Mouse (Mus musculus): ENCODE data around the gene Inafm1. TPM values are rescaled to one million over a fixed set of nuclear protein-coding genes. Genes with fewer than 3 reads are reported as not detected.
A peak's percentile ranks its signal among the peaks of the same experiment; 100 is the strongest.
"Not testable (repeated sequence)": the region's sequence is repeated elsewhere in the genome, so short reads cannot be mapped to it uniquely, and the experiment has no call there.

Inafm1 gene
- total RNA-seq, 2 experiments from 2014 or later = 13.7 to 15.0 TPM

DNA sequence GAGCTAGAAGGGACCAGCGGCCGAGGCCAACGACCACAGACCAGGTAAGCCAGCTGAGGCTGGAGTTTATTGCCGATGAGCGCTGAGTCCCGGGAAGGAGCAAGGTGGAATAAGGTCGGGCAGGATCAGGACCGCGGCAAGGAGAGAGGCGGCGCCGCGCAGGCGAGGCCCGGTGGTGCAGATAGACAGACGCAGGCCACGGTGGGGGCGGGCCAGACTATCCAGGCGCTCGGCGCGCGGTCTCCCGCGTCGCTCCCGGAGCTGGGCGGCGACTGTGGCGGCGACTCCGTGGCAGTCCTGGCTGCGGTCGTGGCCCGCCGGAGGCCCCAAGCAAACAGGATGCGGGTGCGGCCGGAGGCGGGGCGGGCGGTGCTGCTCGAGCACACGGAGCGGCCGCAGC lies 736 bp downstream of the Inafm1 start:
- intact Hi-C loops (cut with DNase I) = loop anchor here (10.0 kb wide), 1 partner anchor 328 kb away; the partner anchor contains the start of gene Nop53
- DNase-seq (ENCODE audit: low spot score) = peak; percentile 27

GRCm38 (mm10) chr7:16271139-16271538 lies 2.3 kb downstream of the Inafm1 start:
- intact Hi-C loops (cut with DNase I) = loop anchor here (10.0 kb wide), 1 partner anchor 326 kb away; the partner anchor contains the start of gene Nop53
- no peak for DNase-seq (ENCODE audit: low spot score)

- DNase-seq (ENCODE audit: low spot score); intact Hi-C loops (cut with DNase I): not testable (repeated sequence)
Observed at GRCm38 (mm10) chr7:16266593-16266992, 6.8 kb downstream of the Inafm1 start.

GRCm38 (mm10) chr7:16265856-16266255 lies 7.6 kb downstream of the Inafm1 start:
- intact Hi-C loops (cut with DNase I) = no loop called here
- no peak for DNase-seq (ENCODE audit: low spot score)

DNA sequence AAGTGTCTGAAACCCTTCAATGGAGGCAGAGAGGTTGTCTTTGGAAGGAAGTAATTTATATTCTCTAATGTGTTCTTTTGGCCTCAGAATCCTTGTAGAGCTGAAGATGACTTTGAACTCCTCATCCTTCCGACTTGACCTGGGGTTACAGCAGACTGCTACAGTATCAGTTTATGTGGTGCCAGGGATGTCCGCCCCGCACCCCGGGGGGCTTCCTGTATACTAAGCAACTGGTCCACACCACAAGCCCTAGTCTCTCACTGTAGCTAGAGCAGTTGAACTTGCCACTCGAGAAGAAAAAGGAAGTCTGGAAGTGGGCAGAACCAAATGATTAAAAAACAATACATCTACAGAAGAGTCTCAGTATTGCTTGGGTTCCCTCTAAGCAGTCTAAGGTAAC lies 9.6 kb downstream of the Inafm1 start:
- intact Hi-C loops (cut with DNase I) = loop anchor here (1.0 to 5.0 kb wide), 3 partner anchors 52 to 167 kb away; partner anchors contain the start of gene Napa
- no peak for DNase-seq (ENCODE audit: low spot score)

DNA sequence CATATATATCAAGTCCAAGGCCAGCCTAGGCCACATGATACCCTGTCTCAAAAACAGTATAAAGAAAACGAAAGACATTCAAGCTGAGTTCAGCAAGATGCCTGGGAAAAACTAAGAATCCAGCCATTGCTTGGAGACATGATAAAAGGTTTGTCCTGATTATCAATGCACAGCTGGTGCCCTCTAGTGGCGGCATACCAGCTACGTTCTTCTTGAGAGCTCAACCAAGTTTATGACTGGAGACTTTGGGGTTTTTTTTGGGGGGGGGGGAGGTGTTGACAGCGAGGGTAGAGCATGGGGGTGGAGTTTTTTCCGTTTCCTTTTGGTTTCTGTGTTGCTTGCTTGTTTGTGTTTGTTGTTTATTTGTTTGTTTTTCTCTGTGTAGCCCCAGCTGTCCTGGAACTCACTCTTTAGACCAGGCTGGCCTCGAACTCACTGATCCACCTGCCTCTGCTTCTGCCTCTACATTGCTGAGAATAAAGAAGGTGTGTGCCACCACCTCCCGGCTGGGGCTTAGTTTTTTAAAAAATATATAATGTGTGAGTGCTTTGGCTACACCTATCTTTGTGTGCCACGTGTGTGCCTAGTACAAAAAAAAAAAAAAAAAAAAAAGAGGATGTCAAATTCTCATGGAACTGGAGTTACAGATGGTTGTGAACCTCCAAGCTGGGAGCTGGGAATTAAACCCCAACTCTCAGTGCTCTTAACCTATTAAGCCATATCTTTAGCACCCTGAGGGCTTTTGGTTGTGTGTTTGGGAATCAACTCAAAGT lies 10.2 kb downstream of the Inafm1 start:
- DNase-seq (ENCODE audit: low spot score) = no peak
- intact Hi-C loops (cut with DNase I) = loop anchor here (1.0 to 5.0 kb wide), 3 partner anchors 51 to 166 kb away; partner anchors contain the start of gene Napa

GRCm38 (mm10) chr7:16261097-16261496 lies 12.3 kb downstream of the Inafm1 start:
- intact Hi-C loops (cut with DNase I) = loop anchor here (5.0 kb wide), 2 partner anchors 49 to 164 kb away; partner anchors contain the start of gene Napa
- no peak for DNase-seq (ENCODE audit: low spot score)

DNA sequence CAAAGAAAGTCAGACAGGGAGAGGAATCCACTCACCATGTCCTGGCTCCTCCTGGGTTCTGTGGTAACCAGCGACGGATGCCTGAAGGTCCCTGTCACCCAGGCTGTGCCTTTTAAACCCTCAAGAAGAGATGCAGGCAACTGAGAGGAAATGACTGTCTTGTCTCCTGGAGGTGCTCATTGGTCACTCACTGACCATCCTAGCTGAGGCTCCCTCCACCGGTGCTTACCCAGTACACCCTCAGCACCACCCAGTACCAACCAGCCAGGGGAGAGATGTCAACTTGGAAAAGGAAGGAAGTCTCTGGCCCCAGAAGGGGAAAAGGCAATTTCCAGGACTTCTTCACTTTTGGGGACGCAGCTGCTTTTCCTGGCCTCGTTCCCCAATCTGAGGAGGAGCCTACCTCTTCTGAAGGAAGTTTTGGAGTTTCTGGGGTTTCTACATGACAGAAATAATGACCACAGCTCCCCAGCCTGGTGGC lies 14.3 kb downstream of the Inafm1 start, which contains the start of gene C5ar1:
TSS of gene C5ar1 (minus strand) at position 431 of the 481 bp plus-strand sequence.
- intact Hi-C loops (cut with DNase I) = no loop called here
- DNase-seq (ENCODE audit: low spot score) = no peak

- intact Hi-C loops (cut with DNase I) = no loop called here
Observed at GRCm38 (mm10) chr7:16257830-16258229, 15.6 kb downstream of the Inafm1 start.

DNA sequence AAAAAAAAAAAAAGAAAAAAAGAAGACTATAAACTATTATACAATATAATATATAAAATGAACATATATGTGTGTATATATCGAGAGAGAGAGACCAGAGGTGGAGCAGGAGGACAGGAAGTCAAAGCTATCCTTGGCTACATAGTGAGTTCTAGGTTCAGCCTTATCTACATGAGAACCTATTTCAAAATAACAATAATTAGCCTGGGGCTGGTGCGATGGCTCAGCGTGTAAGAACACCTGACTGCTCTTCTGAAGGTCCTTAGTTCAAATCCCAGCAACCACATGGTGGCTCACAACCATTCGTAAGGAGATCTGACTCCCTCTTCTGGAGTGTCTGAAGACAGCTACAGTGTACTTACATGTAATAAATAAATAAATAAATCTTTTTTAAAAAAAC lies 17.5 kb downstream of the Inafm1 start:
- intact Hi-C loops (cut with DNase I); DNase-seq (ENCODE audit: low spot score): not testable (repeated sequence)

More at GRCm38 (mm10) chr7:16257830-16258229, 15.6 kb downstream of the Inafm1 start:
- DNase-seq (ENCODE audit: low spot score) = no peak

DNA sequence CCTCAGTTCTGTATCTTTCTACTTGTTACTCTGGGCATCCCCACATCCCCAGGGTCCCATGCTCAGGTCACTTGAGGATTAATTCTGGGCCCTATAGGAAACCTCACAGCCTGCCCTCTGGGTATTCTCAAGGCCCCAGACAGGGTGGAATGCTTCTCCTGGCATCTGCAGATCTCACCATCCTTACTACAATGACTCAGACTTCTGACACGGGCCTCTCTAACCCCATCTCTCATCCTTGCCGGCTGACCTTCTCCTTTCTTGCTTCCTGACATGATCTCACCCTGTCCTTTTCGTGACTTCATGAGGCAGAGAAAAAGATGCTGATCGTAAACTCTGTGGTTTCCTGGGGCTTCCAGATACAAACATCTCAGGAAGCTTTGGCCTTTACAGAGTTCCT lies 19.2 kb downstream of the Inafm1 start:
- intact Hi-C loops (cut with DNase I) = no loop called here
- DNase-seq (ENCODE audit: low spot score) = no peak

GRCm38 (mm10) chr7:16250687-16251086 lies 22.7 kb downstream of the Inafm1 start:
- DNase-seq (ENCODE audit: low spot score) = no peak
- intact Hi-C loops (cut with DNase I) = no loop called here

- intact Hi-C loops (cut with DNase I) = no loop called here
- no peak for DNase-seq (ENCODE audit: low spot score)
Observed at GRCm38 (mm10) chr7:16245958-16246357, 27.5 kb downstream of the Inafm1 start.

GRCm38 (mm10) chr7:16244067-16244466 lies 29.4 kb downstream of the Inafm1 start, which contains the start of gene C5ar2:
TSS of gene C5ar2 (minus strand) at chr7:16244154.
- intact Hi-C loops (cut with DNase I) = no loop called here
- no peak for DNase-seq (ENCODE audit: low spot score)

DNA sequence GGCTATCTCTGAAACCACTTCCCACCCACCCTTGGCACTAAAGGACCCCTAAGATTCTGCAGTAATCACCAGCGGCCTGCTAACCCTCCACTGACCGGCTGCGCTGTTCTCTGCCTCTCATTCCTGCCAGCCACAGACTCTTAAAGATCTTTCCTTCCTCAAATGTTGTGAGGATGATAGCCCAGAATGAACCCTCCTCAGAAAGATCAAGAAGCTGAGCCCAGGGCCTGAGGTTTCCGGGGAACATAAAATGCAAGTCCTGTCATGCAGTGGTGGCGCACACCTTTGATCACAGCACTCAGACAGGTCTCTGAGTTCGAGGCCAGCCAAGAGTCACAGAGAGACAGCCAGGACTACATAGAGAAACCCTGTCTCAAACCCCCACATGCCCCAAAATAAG lies 31.2 kb downstream of the Inafm1 start:
- DNase-seq (ENCODE audit: low spot score) = no peak
- intact Hi-C loops (cut with DNase I) = no loop called here

DNA sequence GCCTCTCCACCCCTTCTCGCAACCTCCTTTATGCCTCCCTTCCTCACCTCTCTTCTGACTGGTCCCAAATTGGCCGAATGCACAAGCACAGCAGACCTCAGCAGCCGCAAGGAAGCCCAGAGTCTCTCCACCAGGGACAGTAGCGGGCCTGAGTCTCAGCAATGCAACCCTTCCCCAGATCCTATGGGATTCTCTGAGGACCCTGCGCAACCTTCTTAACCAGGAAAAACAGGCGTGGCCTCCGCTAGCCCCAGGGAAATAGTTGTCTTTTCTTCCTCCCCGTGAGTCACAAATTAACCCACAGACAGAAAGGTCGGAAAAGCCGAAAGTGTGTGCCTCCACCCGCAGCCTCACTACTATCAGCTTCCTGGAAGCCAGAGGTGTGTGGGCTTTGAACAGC lies 31.6 kb downstream of the Inafm1 start:
- DNase-seq (ENCODE audit: low spot score) = no peak
- intact Hi-C loops (cut with DNase I) = no loop called here

DNA sequence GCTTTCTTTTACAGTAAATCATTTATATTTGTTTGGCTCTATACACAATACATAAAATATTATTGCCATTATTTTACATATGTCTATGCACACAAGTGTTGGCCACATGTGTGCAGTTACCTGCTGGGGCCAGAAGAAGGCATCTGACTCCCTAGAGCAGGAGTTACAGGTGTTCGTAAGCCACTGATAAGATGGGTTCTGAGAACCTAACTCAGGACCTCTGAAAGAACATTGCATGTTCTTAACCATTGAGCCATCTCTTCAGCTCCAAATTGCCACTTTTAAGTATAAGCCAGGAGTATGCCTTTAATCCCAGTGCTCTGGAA lies 32.5 kb downstream of the Inafm1 start:
- intact Hi-C loops (cut with DNase I) = no loop called here
- DNase-seq (ENCODE audit: low spot score) = no peak

DNA sequence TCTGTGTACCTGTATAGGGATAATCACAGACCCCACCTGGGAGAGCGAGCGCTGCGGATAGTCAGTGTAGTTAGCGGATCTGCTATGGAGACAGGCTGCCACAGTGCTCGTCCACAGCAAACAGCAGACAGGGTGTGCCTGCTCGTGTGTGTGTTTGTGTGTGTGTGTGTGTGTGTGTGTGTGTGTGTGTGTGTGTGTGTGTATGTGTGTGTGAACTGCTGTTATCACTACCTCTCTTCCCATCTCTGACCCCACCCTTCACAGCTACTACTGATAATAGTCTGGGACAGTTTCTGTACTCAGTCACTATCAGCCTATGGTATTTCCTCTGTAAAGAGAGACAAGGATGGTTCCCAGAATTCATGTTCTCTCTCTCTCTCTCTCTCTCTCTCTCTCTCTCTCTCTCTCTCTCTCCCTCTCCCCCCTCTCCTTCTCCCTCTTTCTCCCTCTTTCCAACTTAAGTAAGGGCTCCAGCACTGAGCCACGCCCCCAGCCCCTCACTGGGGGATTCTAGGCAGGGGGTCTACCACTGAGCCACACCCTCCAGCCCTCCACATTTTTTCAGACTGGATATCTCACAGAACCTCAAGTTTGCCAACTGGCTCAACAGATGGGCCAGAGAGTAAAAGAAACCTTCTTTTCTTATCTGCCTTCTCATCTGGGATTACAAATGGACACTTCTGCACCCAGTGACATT lies 33.0 kb downstream of the Inafm1 start:
- DNase-seq (ENCODE audit: low spot score) = no peak
- intact Hi-C loops (cut with DNase I) = no loop called here

DNA sequence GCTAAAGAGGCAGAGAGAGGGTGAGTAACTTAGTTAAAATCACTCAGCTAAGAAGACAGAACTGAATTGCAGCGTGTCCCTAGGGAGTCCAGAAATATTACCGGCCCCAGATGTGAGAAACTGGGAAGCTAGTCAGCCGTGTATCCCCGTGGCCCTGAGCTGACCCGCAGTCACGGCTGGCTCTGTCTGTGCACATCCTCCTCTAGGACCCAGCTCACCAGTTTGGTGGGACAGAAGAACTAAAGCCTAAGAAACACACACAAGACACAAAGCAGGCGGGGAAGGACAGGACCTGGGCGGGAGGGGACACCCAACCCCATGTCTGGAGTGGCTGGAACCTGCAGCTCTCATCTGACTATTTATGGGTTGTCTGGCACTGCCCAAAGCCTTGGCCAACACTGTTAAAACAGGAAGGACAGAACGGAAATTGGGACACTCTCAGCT lies 33.8 kb downstream of the Inafm1 start:
- peak; percentile 20 for DNase-seq (ENCODE audit: low spot score)
- intact Hi-C loops (cut with DNase I) = no loop called here

GRCm38 (mm10) chr7:16229869-16230268 lies 43.5 kb downstream of the Inafm1 start:
- DNase-seq (ENCODE audit: low spot score) = no peak
- intact Hi-C loops (cut with DNase I) = no loop called here
